Mouse (Mus musculus) adrenal gland, adult (tissue): ENCODE measurements at regions not wholly inside any gene's neighbourhood (a gene's known extent, or its start where the extent isn't known, plus 50 kb on each side); places are given as distances from the start of the nearest gene placed in this dataset.
"Not testable (repeated sequence)": the region's sequence is repeated elsewhere in the genome, so short reads cannot be mapped to it uniquely, and the experiment has no call there.

ENCODE experiments used
- DNase-seq, 2 experiments: peaks; one replicate each; pipeline ENCODE4 v3.0.0; 2022 to 2023; ENCODE audit warnings: low spot score in 1 of 2; ENCODE audit not compliant: inconsistent age in 2 of 2

- DNase-seq, result not testable (repeated sequence)
Observed at GRCm38 (mm10) chr6:18566934-18567333, 52.3 kb upstream of the Cttnbp2 start.

- no peak for DNase-seq
Observed at GRCm38 (mm10) chr6:18569221-18569620, 54.6 kb upstream of the Cttnbp2 start.

GRCm38 (mm10) chr6:18578501-18578900 lies 63.9 kb upstream of the Cttnbp2 start:
- DNase-seq, result no peak

GRCm38 (mm10) chr6:18589436-18589835 lies 74.8 kb upstream of the Cttnbp2 start:
- no peak for DNase-seq

- no peak for DNase-seq
Observed at GRCm38 (mm10) chr6:18596680-18597079, 82.0 kb upstream of the Cttnbp2 start.

- DNase-seq, result no peak
Observed at GRCm38 (mm10) chr6:18599626-18600025, 85.0 kb upstream of the Cttnbp2 start.

GRCm38 (mm10) chr6:18601926-18602325 lies 87.3 kb upstream of the Cttnbp2 start:
- no peak for DNase-seq

- no peak for DNase-seq
Observed at GRCm38 (mm10) chr6:18621372-18622262, 107.0 kb upstream of the Cttnbp2 start.

- no peak for DNase-seq
Observed at GRCm38 (mm10) chr6:18628591-18628990, 113.9 kb upstream of the Cttnbp2 start.

GRCm38 (mm10) chr6:18633540-18634200 lies 119.0 kb upstream of the Cttnbp2 start:
- no peak for DNase-seq

GRCm38 (mm10) chr6:18639712-18640383 lies 125.2 kb upstream of the Cttnbp2 start:
- DNase-seq, result peak in 1 of 2 experiments; percentile 30

GRCm38 (mm10) chr6:18648898-18649591 lies 134.4 kb upstream of the Cttnbp2 start:
- DNase-seq, result no peak

- DNase-seq, result no peak
Observed at GRCm38 (mm10) chr6:18651319-18651718, 136.7 kb upstream of the Cttnbp2 start.

- no peak for DNase-seq
Observed at GRCm38 (mm10) chr6:18652006-18652601, 137.5 kb upstream of the Cttnbp2 start.

- DNase-seq, result no peak
Observed at GRCm38 (mm10) chr6:18654275-18654674, 139.6 kb upstream of the Cttnbp2 start.

- no peak for DNase-seq
Observed at GRCm38 (mm10) chr6:18656202-18656601, 141.6 kb upstream of the Cttnbp2 start.

- no peak for DNase-seq
Observed at GRCm38 (mm10) chr6:18656772-18657401, 142.2 kb upstream of the Cttnbp2 start.

- no peak for DNase-seq
Observed at GRCm38 (mm10) chr6:18664687-18665086, 150.0 kb upstream of the Cttnbp2 start.

- no peak for DNase-seq
Observed at GRCm38 (mm10) chr6:18665992-18666391, 151.3 kb upstream of the Cttnbp2 start.

- DNase-seq, result no peak
Observed at GRCm38 (mm10) chr6:18666543-18666942, 151.9 kb upstream of the Cttnbp2 start.
